Mouse (Mus musculus): ENCODE results near the gene Plekhh2.

GRCm38 (mm10) chr17:84480464-84481355 lies 31.0 kb upstream of the Plekhh2 start:
- no peak for TF ChIP-seq EP300 (IDR thresholded peaks at IDR 0.05; ENCODE audit: low read length)
- no peak for TF ChIP-seq JUN (IDR thresholded peaks at IDR 0.05; ENCODE audit: insufficient read depth, low read depth, low read length)
- TF ChIP-seq UBTF (IDR thresholded peaks at IDR 0.05; ENCODE audit: low read depth, low read length) = no peak
- TF ChIP-seq ZNF384 (IDR thresholded peaks at IDR 0.05; ENCODE audit: low read depth, low read length) = no peak
- TF ChIP-seq KAT2A (IDR thresholded peaks at IDR 0.05; ENCODE audit: insufficient replicate concordance, low read length) = no peak
- no peak for TF ChIP-seq HCFC1 (IDR thresholded peaks at IDR 0.05; ENCODE audit: low read depth, low read length)
- no peak for TF ChIP-seq MXI1 (IDR thresholded peaks at IDR 0.05; ENCODE audit: low read depth, low read length)
